Mouse (Mus musculus) cerebellum, adult 2 months (tissue): Measurements from ENCODE around the gene Igf1r. TPM values are rescaled to one million over a fixed set of nuclear protein-coding genes. Genes with fewer than 3 reads are reported as not detected.
A peak's percentile ranks its signal among the peaks of the same experiment; 100 is the strongest.

Experiments used
- DNase-seq, 2 experiments: peaks; one replicate each; pipeline ENCODE4 v3.0.0; 2021
- H3K27ac ChIP-seq: fragments of 200-500 bp; 2 replicates; pipeline ENCODE4 v1.5.1; 2012; ENCODE audit warnings: low read length, control low read depth, inconsistent platforms; ENCODE audit not compliant: insufficient read depth
- H3K27me3 ChIP-seq: fragments of 200-500 bp; 2 replicates; pipeline ENCODE4 v1.6.1; 2012; ENCODE audit warnings: inconsistent platforms, mild to moderate bottlenecking, low read length, moderate library complexity; ENCODE audit not compliant: control insufficient read depth, insufficient read depth
- H3K4me1 ChIP-seq: fragments of 200-500 bp; 2 replicates; pipeline ENCODE4 v1.6.1; 2011; ENCODE audit warnings: low read length; ENCODE audit not compliant: control insufficient read depth, insufficient read depth
- H3K4me3 ChIP-seq: fragments of 200-500 bp; replicated peaks from 2 replicates; pipeline ENCODE3; 2011; ENCODE audit warnings: mild to moderate bottlenecking, low read depth, low read length, control low read depth; ENCODE audit not compliant: insufficient read depth
- CTCF ChIP-seq: fragments of 200-500 bp; IDR thresholded peaks from 2 replicates; pipeline ENCODE4 v1.5.1; 2011; ENCODE audit warnings: low read depth, mild to moderate bottlenecking, control low read depth, low read length, moderate library complexity, borderline replicate concordance; ENCODE audit not compliant: insufficient read depth
- POLR2A ChIP-seq: fragments of 200-500 bp; IDR thresholded peaks from 2 replicates; pipeline ENCODE4 v1.6.1; 2011; ENCODE audit warnings: low read length, control low read depth, borderline replicate concordance; ENCODE audit not compliant: insufficient read depth
- WGBS: fragments of 180-500 bp; shearing (Covaris S2); methylation state at CpG from one replicate; pipeline ENCODE4 v1.1.7; 2018; 5-methylcytosine and 5-hydroxymethylcytosine counted together
- polyA plus RNA-seq: library from polyadenylated mRNA; depleted of rRNA; stranded (reverse); fragments of >200 nt; gene quantifications from 2 replicates; pipeline ENCODE4 v1.2.3, GENCODE M21; 2012

The Igf1r gene
- polyA plus RNA-seq, 1 experiment, result 20.5 TPM

DNA sequence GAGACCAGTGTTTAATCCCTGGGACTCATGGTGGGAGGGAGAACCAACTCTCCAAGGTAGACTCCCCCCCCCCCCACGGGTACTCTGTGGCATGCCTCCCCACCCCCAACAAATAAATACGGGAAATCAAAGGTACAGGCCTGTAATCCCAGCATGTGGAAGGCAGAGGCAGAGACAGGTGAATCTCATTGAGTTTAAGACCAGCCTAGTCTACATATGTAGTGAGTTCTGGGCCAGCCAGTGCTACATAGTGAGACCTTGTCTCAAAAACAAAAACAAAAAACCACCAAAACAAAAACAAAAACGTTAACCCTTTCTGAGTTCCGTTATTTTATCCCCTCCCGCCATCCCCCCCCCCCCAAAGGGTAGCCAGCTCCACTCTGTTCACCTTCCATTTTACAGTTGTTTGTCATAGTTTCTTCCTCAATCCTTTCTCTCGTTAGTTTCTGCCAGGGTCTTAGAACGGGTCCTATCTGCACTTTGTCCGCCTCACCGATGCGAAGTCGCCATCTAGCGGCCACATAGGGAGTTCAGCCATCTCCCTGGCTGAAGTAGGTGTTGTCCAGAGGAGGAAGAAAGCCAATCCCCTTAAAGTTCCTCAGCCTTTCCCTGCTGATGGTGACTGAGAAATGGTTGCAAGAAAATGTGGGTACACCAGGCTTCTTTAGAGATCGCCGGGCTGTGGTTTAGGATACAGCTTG lies 9.1 kb downstream of the Igf1r start:
- 18% methylated on average over 14 of the region's 14 CpGs for WGBS
- DNase-seq, result peak; percentile 78 to 83
- Histone ChIP-seq H3K4me3 (no peak overlapping the region), H3K27me3 (no peaks in the 10 kb centered on the region), H3K4me1 (peaks cover 8% of the 10 kb centered on the region), H3K27ac (no peak overlapping the region)
- TF ChIP-seq CTCF, result peak; percentile 88
- TF ChIP-seq POLR2A, result no peak

DNA sequence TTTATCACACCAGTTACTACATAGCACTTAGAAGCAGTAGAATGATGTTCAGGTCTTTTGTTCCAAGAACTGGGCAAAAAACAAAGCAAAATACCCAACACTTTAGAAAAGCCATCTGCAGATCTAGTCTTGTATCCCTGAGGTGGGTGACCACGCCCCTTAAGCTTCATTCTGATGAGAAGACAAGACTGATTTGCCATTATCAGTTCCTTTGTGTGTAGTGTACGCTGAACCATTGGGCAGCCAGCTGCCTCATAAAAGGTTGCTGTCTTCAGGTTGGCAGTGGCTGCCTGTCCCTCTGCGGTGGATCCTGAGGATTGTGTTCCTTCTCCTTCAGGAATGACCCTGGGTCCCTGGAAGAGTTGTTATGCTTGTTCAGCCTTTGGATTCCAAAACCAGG lies 11.1 kb downstream of the Igf1r start:
- H3K27ac ChIP-seq, result no peak overlapping the region
- no peak for DNase-seq
- H3K4me3 ChIP-seq, result no peak overlapping the region
- TF ChIP-seq CTCF (no peak), POLR2A (no peak)
- H3K4me1 ChIP-seq, result peaks cover 3% of the 10 kb centered on the region; the same call in 1 of the 2 replicates
- H3K27me3 ChIP-seq, result no peaks in the 10 kb centered on the region
- WGBS, result 83% methylated on average over 3 of the region's 3 CpGs

- Histone ChIP-seq H3K27ac (no peak overlapping the region), H3K4me3 (no peak overlapping the region), H3K27me3 (no peaks in the 10 kb centered on the region), H3K4me1 (peaks cover 8% of the 10 kb centered on the region; the same call in 1 of the 2 replicates)
- TF ChIP-seq CTCF (no peak), POLR2A (no peak)
- no peak for DNase-seq
- 90% methylated on average over 12 of the region's 12 CpGs for WGBS
Measured at GRCm38 (mm10) chr7:67968394-67968793, 15.8 kb downstream of the Igf1r start.

- no peak for DNase-seq
Measured at GRCm38 (mm10) chr7:67969076-67969475, 16.4 kb downstream of the Igf1r start.

DNA sequence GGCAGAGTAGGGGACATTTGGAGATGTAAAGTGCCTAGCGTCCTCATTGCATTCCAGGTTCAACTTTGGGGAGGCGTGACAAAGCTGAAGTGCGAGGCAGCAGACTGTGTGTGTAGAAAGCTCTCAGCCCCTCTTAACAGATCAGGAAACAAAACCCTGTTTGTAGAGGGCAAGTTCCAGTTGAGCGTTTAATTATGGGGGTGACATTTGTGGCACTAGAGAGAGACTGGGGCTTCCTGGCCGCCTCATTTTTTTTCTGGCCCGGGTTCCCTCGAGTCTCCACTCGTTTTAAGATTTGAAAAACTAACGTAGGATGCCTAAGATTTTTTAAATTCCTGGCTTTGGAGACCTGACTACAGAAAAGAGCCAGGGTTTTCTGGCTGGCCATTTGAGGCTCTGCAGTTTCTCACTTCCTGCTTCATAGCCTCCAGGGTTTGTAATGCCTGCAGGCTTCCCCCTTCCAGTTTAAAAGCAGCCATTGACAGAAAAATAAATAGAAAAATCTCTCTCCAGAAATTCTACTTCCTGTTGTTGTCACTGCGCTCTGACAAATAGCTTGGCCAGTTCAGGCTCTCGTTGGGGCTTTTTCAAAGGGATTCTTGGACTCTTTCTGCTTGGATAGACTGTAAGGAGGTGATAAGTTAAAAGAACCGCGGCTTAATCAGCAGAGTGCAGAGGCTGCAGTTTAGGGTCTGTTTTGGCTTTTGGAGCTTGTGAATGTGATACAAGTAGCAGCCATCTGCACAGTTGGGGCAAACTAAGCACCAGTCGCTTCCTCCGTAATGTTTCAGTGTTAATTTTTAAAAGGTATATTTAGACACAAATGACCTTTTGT lies 20.8 kb downstream of the Igf1r start:
- whole genome bisulfite sequencing, result 43% methylated on average over 15 of the region's 15 CpGs
- TF ChIP-seq POLR2A, result no peak
- no peak for TF ChIP-seq CTCF
- Histone ChIP-seq H3K27me3 (no peaks in the 10 kb centered on the region), H3K27ac (no peak overlapping the region), H3K4me3 (no peak overlapping the region), H3K4me1 (peaks cover 5% of the 10 kb centered on the region; the same call in 1 of the 2 replicates)
- no peak for DNase-seq

More at GRCm38 (mm10) chr7:67969076-67969475, 16.4 kb downstream of the Igf1r start:
- Histone ChIP-seq H3K4me1 (peaks cover 8% of the 10 kb centered on the region; the same call in 1 of the 2 replicates), H3K27me3 (no peaks in the 10 kb centered on the region), H3K27ac (no peak overlapping the region), H3K4me3 (no peak overlapping the region)
- WGBS, result 78% methylated on average over 9 of the region's 9 CpGs
- no peak for TF ChIP-seq CTCF
- TF ChIP-seq POLR2A, result no peak

- no peak for DNase-seq
- H3K4me1 ChIP-seq, result peaks cover 12% of the 10 kb centered on the region
- 40% methylated on average over 3 of the region's 3 CpGs for WGBS
- H3K27ac ChIP-seq, result no peak overlapping the region
- H3K4me3 ChIP-seq, result no peak overlapping the region
- no peaks in the 10 kb centered on the region for H3K27me3 ChIP-seq
- no peak for TF ChIP-seq POLR2A
- TF ChIP-seq CTCF, result no peak
Measured at GRCm38 (mm10) chr7:67981956-67982355, 29.3 kb downstream of the Igf1r start.

GRCm38 (mm10) chr7:67982809-67983208 lies 30.2 kb downstream of the Igf1r start:
- WGBS, result 36% methylated on average over 8 of the region's 8 CpGs
- TF ChIP-seq CTCF (no peak), POLR2A (no peak)

More at GRCm38 (mm10) chr7:67982809-67983208, 30.2 kb downstream of the Igf1r start:
- H3K27me3 ChIP-seq, result no peaks in the 10 kb centered on the region
- peak in 1 of 2 experiments; percentile 28 for DNase-seq
- peaks cover 20% of the 10 kb centered on the region for H3K4me1 ChIP-seq
- no peak overlapping the region for H3K27ac ChIP-seq
- no peak overlapping the region for H3K4me3 ChIP-seq
